9 mouse cellular contexts compared by ENCODE assay signal in the genomic region with DNA sequence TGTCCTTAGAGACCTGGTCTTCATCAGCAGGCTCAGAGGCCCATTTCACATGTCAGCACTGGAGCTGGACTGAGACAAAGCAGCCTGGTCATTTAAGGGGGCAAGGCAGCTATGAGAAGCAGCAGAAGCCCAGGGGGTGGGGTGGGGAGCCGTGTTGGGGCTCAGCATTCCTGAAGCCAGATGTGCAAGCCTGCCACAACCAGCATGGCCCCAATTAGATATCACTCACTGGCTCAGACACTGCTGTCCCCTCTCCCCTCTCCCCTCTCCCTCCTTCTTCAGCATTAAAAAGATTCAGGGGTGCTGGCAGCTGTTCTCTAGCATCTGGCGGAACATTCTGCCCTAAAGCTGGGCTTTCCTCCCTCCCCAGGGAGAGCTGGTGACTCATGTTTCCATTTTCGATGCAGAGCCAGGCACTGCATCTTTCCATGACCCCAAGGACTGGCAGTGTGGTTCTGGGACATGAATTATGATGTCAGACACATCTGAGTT. TPM values are rescaled to one million over a fixed set of nuclear protein-coding genes. Genes with fewer than 3 reads are reported as not detected.
DNase-seq lines count a peak whose midpoint lies in the region; ATAC-seq lines count a peak whose summit lies in the region.
"Had no signal": no experiment of that assay in that cellular context is flagged by ENCODE, and none has a peak within 500 bp of the region (broad histone marks: within the 10 kb centered on the region; RNA-seq: fewer than 3 reads in every experiment).

No protein-coding gene starts in this region.

- no peak overlapping the region for H3K9ac ChIP-seq in lung, embryonic 16.5 days (ENCODE audit: low read length)

- H3K4me1 ChIP-seq in lung, embryonic 16.5 days (replicated peaks; ENCODE audit: control insufficient read depth, insufficient read depth, low read length): peaks cover 5% of the 10 kb centered on the region

- H3K4me3 ChIP-seq in lung, embryonic 16.5 days (ENCODE audit: low read length): no peak overlapping the region
- H3K4me3 ChIP-seq: erythroblast, embryonic 14.5 days had no signal

- ATAC-seq in lung, embryonic 16.5 days (ENCODE audit: low read depth): peak; percentile 76

- no peaks in the 10 kb centered on the region for H3K9me3 ChIP-seq in lung, embryonic 16.5 days (ENCODE audit: control insufficient read depth, low read length)

- WGBS in lung, embryonic 16.5 days: 28% methylated on average over 3 of the region's 3 CpGs

- DNase-seq in adrenal gland, adult (ENCODE audit: inconsistent age in 2 of 2, low spot score in 1 of 2): peak; percentile 82 to 90
- DNase-seq in adrenal gland, postnatal 4 days (ENCODE audit: low spot score in 2 of 2): no peak
- DNase-seq in adrenal gland, postnatal 14 days: peak; percentile 69
- DNase-seq in heart, adult 9 months (ENCODE audit: low spot score in 2 of 2): peak; percentile 90
- DNase-seq in frontal cortex, postnatal 36 days (ENCODE audit: low spot score in 2 of 2): no peak
- no peak for DNase-seq in spleen, adult 12 weeks (ENCODE audit: low spot score)
- no peak for DNase-seq in thymus, postnatal 0 days (ENCODE audit: low spot score)

- H3K4me2 ChIP-seq in lung, embryonic 16.5 days (ENCODE audit: low read depth, low read length): no peak overlapping the region

- no peaks in the 10 kb centered on the region for H3K36me3 ChIP-seq in lung, embryonic 16.5 days (ENCODE audit: control insufficient read depth, insufficient read depth, low read length)

- peak overlapping the region; percentile 29; the same call in 1 of the 2 replicates for H3K27ac ChIP-seq in lung, embryonic 16.5 days (ENCODE audit: low read length)

- no peaks in the 10 kb centered on the region for H3K27me3 ChIP-seq in lung, embryonic 16.5 days (ENCODE audit: control insufficient read depth, insufficient read depth, low read depth, low read length)

RNA-seq across cellular contexts. Expression of a gene that starts 30.7 kb away (rescaled TPM):
- total RNA-seq in adrenal gland, postnatal 4 days (2021): 100 to 1,000 TPM; 158 to 164 TPM
- total RNA-seq in adrenal gland, postnatal 14 days (2021): 126 and 143 TPM in 2 replicates
- 84.3 and 94.6 TPM in 2 replicates for polyA plus RNA-seq in lung, embryonic 16.5 days (2015; fragmentation: Nextera tagmentation; extraction: Ambion mirVana)
- 64.6 and 70.2 TPM in 2 replicates for polyA plus RNA-seq in thymus, postnatal 0 days (2015; fragmentation: Nextera tagmentation; extraction: Ambion mirVana)

RNA-seq across cellular contexts. Expression of a gene that starts 31.3 kb away (rescaled TPM):
- 10 to 100 TPM; 43.8 to 46.4 TPM for total RNA-seq in adrenal gland, postnatal 4 days (2021)
- 56.6 and 66.3 TPM in 2 replicates for total RNA-seq in adrenal gland, postnatal 14 days (2021)
- 25.2 and 28.4 TPM in 2 replicates for polyA plus RNA-seq in lung, embryonic 16.5 days (2015; fragmentation: Nextera tagmentation; extraction: Ambion mirVana)
- 22.4 and 26.4 TPM in 2 replicates for polyA plus RNA-seq in thymus, postnatal 0 days (2015; fragmentation: Nextera tagmentation; extraction: Ambion mirVana)

Comparison
In these comparisons a context has a peak if more than half of its experiments do, and no peak if none do; other contexts are left out.
1. DNase-seq: peak in adrenal gland, adult (2 of 2), adrenal gland, postnatal 14 days (single experiment) and heart, adult 9 months (2 of 2); none in adrenal gland, postnatal 4 days (0 of 2), frontal cortex, postnatal 36 days (0 of 2), spleen, adult 12 weeks (single experiment) and thymus, postnatal 0 days (single experiment).